Mouse (Mus musculus) C2C12 (cell line): ENCODE results near the gene Thap4. TPM values are rescaled to one million over a fixed set of nuclear protein-coding genes. Genes with fewer than 3 reads are reported as not detected.
A peak's percentile ranks its signal among the peaks of the same experiment; 100 is the strongest.

Experiments
- H3K27me3 ChIP-seq: one replicate; pipeline ENCODE4 v1.6.1; 2011; ENCODE audit not compliant: control insufficient read depth, insufficient read depth, insufficient read length
- H3K36me3 ChIP-seq: one replicate; pipeline ENCODE4 v1.6.1; 2011; ENCODE audit not compliant: control insufficient read depth, insufficient read depth
- H3K4me3 ChIP-seq: one replicate; pipeline ENCODE4 v1.5.1; 2011; ENCODE audit warnings: mild to moderate bottlenecking, control low read depth; ENCODE audit not compliant: poor library complexity, insufficient read depth, severe bottlenecking
- H3K79me2 ChIP-seq: one replicate; pipeline ENCODE4 v1.6.1; 2011; ENCODE audit not compliant: control insufficient read depth, insufficient read depth
- H3K79me3 ChIP-seq: one replicate; pipeline ENCODE4 v1.6.1; 2011; ENCODE audit warnings: low read depth, control low read depth
- H3ac ChIP-seq: one replicate; pipeline ENCODE3; 2011; ENCODE audit warnings: low read depth; ENCODE audit not compliant: control insufficient read depth, insufficient read length
- CEBPB ChIP-seq: IDR thresholded peaks from one replicate; pipeline ENCODE4 v1.6.1; 2011; ENCODE audit warnings: low read depth, mild to moderate bottlenecking, control low read depth, moderate library complexity
- CTCF ChIP-seq: IDR thresholded peaks from one replicate; pipeline ENCODE4 v1.5.1; 2011; ENCODE audit not compliant: control insufficient read depth, insufficient read depth, insufficient read length
- FOSL1 ChIP-seq: IDR thresholded peaks from one replicate; pipeline ENCODE4 v1.8.0; 2011; ENCODE audit warnings: mild to moderate bottlenecking, low read length; ENCODE audit not compliant: poor library complexity, insufficient read depth, severe bottlenecking
- MAX ChIP-seq: IDR thresholded peaks from one replicate; pipeline ENCODE4 v1.6.1; 2011; ENCODE audit warnings: mild to moderate bottlenecking, control low read depth
- MYOD1 ChIP-seq: IDR thresholded peaks from one replicate; pipeline ENCODE4 v1.6.1; 2011; ENCODE audit warnings: low read depth; ENCODE audit not compliant: control insufficient read depth, insufficient read length
- MYOG ChIP-seq: IDR thresholded peaks from one replicate; pipeline ENCODE4 v1.6.1; 2011; ENCODE audit not compliant: control insufficient read depth, insufficient read length; ENCODE audit errors: extremely low read depth
- USF1 ChIP-seq: IDR thresholded peaks from one replicate; pipeline ENCODE4 v1.6.1; 2011; ENCODE audit warnings: low read depth, mild to moderate bottlenecking, control low read depth, moderate library complexity
- polyA plus RNA-seq: library from polyadenylated mRNA; unstranded; fragments of >200 nt; fragmentation: generic; extraction: Trizol; gene quantifications from one replicate; pipeline ENCODE4 v1.2.1, GENCODE M21; 2012; ENCODE audit warnings: missing spikeins

Gene Thap4
- polyA plus RNA-seq, 1 experiment: 65.2 TPM

- Histone ChIP-seq H3K4me3 (no peak overlapping the region), H3K36me3 (peaks cover 5% of the 10 kb centered on the region), H3K27me3 (no peaks in the 10 kb centered on the region), H3K79me3 (peaks cover 26% of the 10 kb centered on the region), H3K79me2 (peaks cover 68% of the 10 kb centered on the region), H3ac (no peak overlapping the region)
- TF ChIP-seq USF1 (no peak), CEBPB (no peak), MYOG (no peak), CTCF (no peak)
These were observed 14.0 kb downstream of the Thap4 start for GRCm38 (mm10) chr1:93740671-93741070.

- H3K79me3 ChIP-seq: peaks cover 18% of the 10 kb centered on the region
- no peaks in the 10 kb centered on the region for H3K27me3 ChIP-seq
- H3ac ChIP-seq: no peak overlapping the region
- peaks cover 54% of the 10 kb centered on the region for H3K79me2 ChIP-seq
- H3K4me3 ChIP-seq: no peak overlapping the region
- no peaks in the 10 kb centered on the region for H3K36me3 ChIP-seq
- TF ChIP-seq USF1: no peak
- no peak for TF ChIP-seq FOSL1
- TF ChIP-seq CEBPB: no peak
- TF ChIP-seq MYOD1: no peak
- no peak for TF ChIP-seq MAX
- TF ChIP-seq CTCF: no peak
- TF ChIP-seq MYOG: no peak
These were observed 17.0 kb downstream of the Thap4 start for GRCm38 (mm10) chr1:93737711-93738110.

DNA sequence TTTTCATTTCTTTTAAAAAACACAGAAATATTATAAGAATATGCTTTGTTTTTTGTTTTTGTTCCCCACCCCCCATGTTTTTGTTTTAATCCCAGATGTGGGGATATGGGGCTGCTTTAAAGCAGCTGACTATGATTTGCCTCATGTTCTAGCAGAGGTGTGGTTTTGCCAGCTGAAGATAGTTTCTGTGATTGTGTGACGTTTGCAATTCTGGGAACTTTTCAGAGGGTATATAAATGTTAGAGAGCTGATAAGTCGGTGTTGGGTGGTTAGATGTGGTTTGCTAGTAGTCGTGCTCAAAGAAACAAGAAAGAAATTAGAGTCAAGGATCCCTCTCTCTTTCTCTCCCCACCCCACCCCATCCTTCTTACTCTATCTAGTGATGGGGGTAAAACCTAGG lies 18.8 kb downstream of the Thap4 start:
- Histone ChIP-seq H3K79me3 (peaks cover 14% of the 10 kb centered on the region), H3K36me3 (no peaks in the 10 kb centered on the region), H3K79me2 (peaks cover 36% of the 10 kb centered on the region), H3K4me3 (no peak overlapping the region), H3ac (no peak overlapping the region), H3K27me3 (no peaks in the 10 kb centered on the region)
- no peak for TF ChIP-seq USF1

GRCm38 (mm10) chr1:93731880-93732281 lies 22.8 kb downstream of the Thap4 start:
- H3K27me3 ChIP-seq: no peaks in the 10 kb centered on the region
- TF ChIP-seq MYOD1 (no peak), MYOG (no peak), MAX (no peak), CEBPB (no peak), USF1 (no peak), FOSL1 (no peak), CTCF (no peak)
- H3K36me3 ChIP-seq: peaks cover 7% of the 10 kb centered on the region
- H3ac ChIP-seq: no peak overlapping the region
- H3K79me3 ChIP-seq: peaks cover 3% of the 10 kb centered on the region
- no peak overlapping the region for H3K4me3 ChIP-seq
- no peaks in the 10 kb centered on the region for H3K79me2 ChIP-seq

DNA sequence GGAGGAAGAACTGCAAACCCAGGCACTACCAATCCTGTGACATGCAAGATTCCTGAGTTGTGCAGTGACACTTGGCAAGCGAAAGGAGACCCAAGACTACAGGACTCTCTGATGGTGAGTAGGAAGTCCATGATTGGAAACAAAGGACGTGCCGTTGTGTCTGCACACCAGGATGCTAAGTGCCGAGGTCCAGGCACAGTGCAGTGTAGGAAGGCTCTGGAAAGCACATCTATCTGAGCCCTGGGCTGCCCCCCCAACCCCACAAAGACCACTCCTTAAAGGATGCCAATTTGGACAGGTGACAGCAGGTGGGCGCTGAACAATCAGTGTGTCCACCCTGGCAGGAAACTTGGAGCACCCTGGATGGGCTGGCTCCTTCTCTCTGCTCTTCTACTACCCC lies 23.6 kb downstream of the Thap4 start:
- peaks cover 4% of the 10 kb centered on the region for H3K79me3 ChIP-seq
- TF ChIP-seq MYOD1: no peak
- TF ChIP-seq CEBPB: no peak
- no peak for TF ChIP-seq FOSL1
- TF ChIP-seq CTCF: no peak
- TF ChIP-seq MAX: no peak
- no peak for TF ChIP-seq MYOG
- TF ChIP-seq USF1: no peak
- no peak overlapping the region for H3ac ChIP-seq
- no peaks in the 10 kb centered on the region for H3K79me2 ChIP-seq
- no peaks in the 10 kb centered on the region for H3K27me3 ChIP-seq
- H3K36me3 ChIP-seq: peaks cover 7% of the 10 kb centered on the region
- H3K4me3 ChIP-seq: no peak overlapping the region

DNA sequence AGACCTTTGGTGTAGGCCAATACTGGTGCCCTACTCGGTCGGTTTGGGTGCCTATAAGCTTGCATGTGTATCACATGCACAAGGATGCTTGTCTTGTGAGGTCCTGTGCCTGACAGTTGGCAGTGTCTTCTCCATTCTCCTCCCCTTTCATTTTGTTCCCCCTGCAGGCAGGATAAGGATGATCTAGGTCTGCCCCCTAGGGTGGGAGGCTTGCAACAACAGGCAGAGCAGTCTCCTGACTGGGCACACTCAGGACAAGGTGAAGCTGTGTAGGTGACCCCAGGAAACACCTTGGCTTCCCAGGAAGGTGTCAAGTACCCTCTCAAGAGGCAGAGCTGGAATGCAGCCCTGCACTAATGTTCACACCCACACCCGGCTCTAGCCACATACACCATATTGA lies 27.7 kb downstream of the Thap4 start:
- Histone ChIP-seq H3K36me3 (peaks cover 7% of the 10 kb centered on the region), H3K79me2 (no peaks in the 10 kb centered on the region), H3ac (no peak overlapping the region), H3K4me3 (no peak overlapping the region), H3K79me3 (peaks cover 6% of the 10 kb centered on the region), H3K27me3 (no peaks in the 10 kb centered on the region)
- TF ChIP-seq MAX: no peak
- peak; percentile 81 for TF ChIP-seq CTCF
- no peak for TF ChIP-seq CEBPB
- no peak for TF ChIP-seq MYOG
- no peak for TF ChIP-seq FOSL1
